8 mouse cellular contexts compared by ENCODE assay signal in the genomic region with DNA sequence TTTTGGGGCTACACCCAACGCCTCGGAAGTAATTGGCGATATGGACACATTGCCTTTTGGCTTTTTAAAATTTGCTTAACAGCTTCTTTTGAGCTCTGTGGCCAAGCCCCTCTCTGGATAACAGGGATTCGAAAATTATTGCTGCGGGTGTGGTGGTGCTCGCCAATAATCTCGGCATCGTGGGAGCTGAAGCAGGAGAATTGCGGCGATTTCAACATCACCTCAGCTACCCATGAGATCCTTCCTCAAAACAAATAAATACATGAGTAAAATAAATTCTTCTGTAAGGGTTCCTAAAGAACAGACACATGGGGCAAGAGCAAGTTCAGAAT. TPM values are rescaled to one million over a fixed set of nuclear protein-coding genes. Genes with fewer than 3 reads are reported as not detected.
DNase-seq lines count a peak whose midpoint lies in the region; ATAC-seq and TF ChIP-seq lines count a peak whose summit lies in the region.

No protein-coding gene starts in this region.

- peak overlapping the region; percentile 99 for H3K9ac ChIP-seq in embryonic facial prominence, embryonic 14.5 days (ENCODE audit: low read depth, low read length)
- peak overlapping the region; percentile 72 for H3K9ac ChIP-seq in intestine, embryonic 16.5 days (ENCODE audit: low read depth, low read length)

- H3K36me3 ChIP-seq in embryonic facial prominence, embryonic 14.5 days (ENCODE audit: control insufficient read depth, insufficient read depth, low read length), result peaks cover 36% of the 10 kb centered on the region
- peaks cover 16% of the 10 kb centered on the region; the same call in 1 of the 2 replicates for H3K36me3 ChIP-seq in intestine, embryonic 16.5 days (ENCODE audit: control insufficient read depth, insufficient read depth, low read length)
- peaks cover 39% of the 10 kb centered on the region for H3K36me3 ChIP-seq in myocyte (ENCODE audit: control insufficient read depth, insufficient read depth)

- peak; percentile 34 for ATAC-seq in embryonic facial prominence, embryonic 14.5 days (ENCODE audit: low read depth)
- peak; percentile 17; the same call in 1 of the 2 replicates for ATAC-seq in intestine, embryonic 16.5 days

- TF ChIP-seq CTCF in layer of hippocampus, adult 2 months (conservative IDR thresholded peaks at IDR 0.05), result no peak

- intact Hi-C loops in left cerebral cortex, postnatal 14 days (cut with DNase I), result no loop called here

- under 1% methylated on average over 10 of the region's 10 CpGs for WGBS in embryonic facial prominence, embryonic 14.5 days
- WGBS in intestine, embryonic 16.5 days, result under 1% methylated on average over 10 of the region's 10 CpGs

- H3ac ChIP-seq in myocyte (ENCODE audit: control insufficient read depth, insufficient read length), result peak overlapping the region; percentile 80

- TF ChIP-seq POLR2A in myocyte (IDR thresholded peaks at IDR 0.05; ENCODE audit: insufficient read length, low read depth), result no peak

- peaks cover 38% of the 10 kb centered on the region for H3K79me2 ChIP-seq in myocyte (ENCODE audit: control insufficient read depth, insufficient read depth)

- H3K9me3 ChIP-seq in embryonic facial prominence, embryonic 14.5 days (ENCODE audit: control insufficient read depth, low read length), result no peaks in the 10 kb centered on the region
- H3K9me3 ChIP-seq in intestine, embryonic 16.5 days (ENCODE audit: control insufficient read depth, low read length), result no peaks in the 10 kb centered on the region

- H3K27ac ChIP-seq in layer of hippocampus, adult 2 months, result peak overlapping the region; percentile 96
- H3K27ac ChIP-seq in embryonic facial prominence, embryonic 14.5 days (replicated peaks; ENCODE audit: low read depth, low read length), result peak overlapping the region; percentile 91
- H3K27ac ChIP-seq in intestine, embryonic 16.5 days (ENCODE audit: low read length), result peak overlapping the region; percentile 93

- no peak for DNase-seq in layer of hippocampus, adult 2 months (ENCODE audit: low spot score in 2 of 2)
- no peak for DNase-seq in layer of hippocampus, adult 18-20 months (ENCODE audit: low spot score in 2 of 2)
- no peak for DNase-seq in embryonic facial prominence, embryonic 14.5 days (ENCODE audit: low spot score)
- no peak for DNase-seq in left cerebral cortex, postnatal 14 days (ENCODE audit: low spot score in 2 of 2)
- no peak for DNase-seq in thymus, postnatal 25 days
- DNase-seq in thymus, postnatal 0 days (ENCODE audit: low spot score), result no peak

- peak overlapping the region; percentile 65 for H3K4me3 ChIP-seq in layer of hippocampus, adult 2 months
- H3K4me3 ChIP-seq in embryonic facial prominence, embryonic 14.5 days (ENCODE audit: low read depth, low read length), result peak overlapping the region; percentile 91
- H3K4me3 ChIP-seq in intestine, embryonic 16.5 days (ENCODE audit: low read length), result peak overlapping the region; percentile 82
- peak overlapping the region; percentile 98 for H3K4me3 ChIP-seq in myocyte

- peaks cover 11% of the 10 kb centered on the region for H3K4me1 ChIP-seq in embryonic facial prominence, embryonic 14.5 days (ENCODE audit: control insufficient read depth, insufficient read depth, low read length)
- H3K4me1 ChIP-seq in intestine, embryonic 16.5 days (ENCODE audit: control insufficient read depth, insufficient read depth, low read length), result peaks cover 11% of the 10 kb centered on the region

- H3K4me2 ChIP-seq in embryonic facial prominence, embryonic 14.5 days (ENCODE audit: low read depth, low read length), result peak overlapping the region; percentile 65
- peak overlapping the region; percentile 45 for H3K4me2 ChIP-seq in intestine, embryonic 16.5 days (ENCODE audit: low read depth, low read length)
- peak overlapping the region; percentile 83 for H3K4me2 ChIP-seq in myocyte (ENCODE audit: low read depth)

- H3K27me3 ChIP-seq in embryonic facial prominence, embryonic 14.5 days (replicated peaks; ENCODE audit: control insufficient read depth, insufficient read depth, low read length), result no peaks in the 10 kb centered on the region
- no peaks in the 10 kb centered on the region for H3K27me3 ChIP-seq in intestine, embryonic 16.5 days (replicated peaks; ENCODE audit: control insufficient read depth, insufficient read depth, low read length)
- no peaks in the 10 kb centered on the region for H3K27me3 ChIP-seq in myocyte (ENCODE audit: control insufficient read depth, insufficient read depth, insufficient read length)

TF ChIP-seq in myocyte, 11 proteins besides CTCF, POLR2A, EP300 and RAD21:
- TF ChIP-seq SRF (IDR thresholded peaks at IDR 0.05; ENCODE audit: control insufficient read depth, insufficient read length, low read depth) (no peak), E2F4 (IDR thresholded peaks at IDR 0.05; ENCODE audit: insufficient read depth) (no peak), USF1 (IDR thresholded peaks at IDR 0.05; ENCODE audit: low read depth) (no peak), MAX (IDR thresholded peaks at IDR 0.05; ENCODE audit: low read depth) (no peak), MYOD1 (IDR thresholded peaks at IDR 0.05; ENCODE audit: control insufficient read depth in 1 of 3, insufficient read length in 2 of 3, low read depth in 2 of 3) (no peak), REST (IDR thresholded peaks at IDR 0.05; ENCODE audit: insufficient read depth, insufficient read length) (no peak), TCF3 (IDR thresholded peaks at IDR 0.05; ENCODE audit: insufficient read length, low read depth) (no peak), MYOG (IDR thresholded peaks at IDR 0.05; ENCODE audit: control insufficient read depth in 1 of 3, insufficient read depth in 1 of 3, insufficient read length in 2 of 3, low read depth in 2 of 3) (no peak), CEBPB (IDR thresholded peaks at IDR 0.05; ENCODE audit: insufficient read depth, poor library complexity, severe bottlenecking) (no peak), TCF12 (IDR thresholded peaks at IDR 0.05; ENCODE audit: insufficient read depth, poor library complexity, severe bottlenecking) (no peak), POLR2AphosphoS2 (IDR thresholded peaks at IDR 0.05; ENCODE audit: insufficient read length, low read depth) (no peak)

RNA-seq across cellular contexts. Expression of gene Rpl23, which starts 0.3 kb away (rescaled TPM):
- 100 to 1,000 TPM; 361 to 374 TPM for total RNA-seq in layer of hippocampus, adult 2 months (2021)
- 100 to 1,000 TPM; 367 to 379 TPM for total RNA-seq in layer of hippocampus, adult 18-20 months (2021)
- polyA plus RNA-seq in embryonic facial prominence, embryonic 14.5 days (2014; fragmentation: Nextera tagmentation; extraction: Ambion mirVana), result 712 and 810 TPM in 2 replicates
- 466 and 491 TPM in 2 replicates for polyA plus RNA-seq in intestine, embryonic 16.5 days (2015; fragmentation: Nextera tagmentation; extraction: Ambion mirVana)
- polyA plus RNA-seq in myocyte (2012; fragmentation: generic; extraction: Trizol), result 1,321 TPM
- total RNA-seq in left cerebral cortex, postnatal 14 days (2021), result 100 to 1,000 TPM; 342 to 343 TPM
- polyA plus RNA-seq in thymus, postnatal 0 days (2015; fragmentation: Nextera tagmentation; extraction: Ambion mirVana), result 766 and 768 TPM in 2 replicates

RNA-seq across cellular contexts. Expression of gene 1700001P01Rik, which starts 6.8 kb away (rescaled TPM):
- total RNA-seq in layer of hippocampus, adult 2 months (2021), result 1 to 10 TPM; 1.3 to 2.4 TPM
- total RNA-seq in layer of hippocampus, adult 18-20 months (2021), result 1 to 10 TPM; 1.1 to 1.2 TPM
- polyA plus RNA-seq in embryonic facial prominence, embryonic 14.5 days (2014; fragmentation: Nextera tagmentation; extraction: Ambion mirVana), result not detected in 2 replicates
- not detected in 2 replicates for polyA plus RNA-seq in intestine, embryonic 16.5 days (2015; fragmentation: Nextera tagmentation; extraction: Ambion mirVana)
- polyA plus RNA-seq in myocyte (2012; fragmentation: generic; extraction: Trizol), result 0.07 TPM
- total RNA-seq in left cerebral cortex, postnatal 14 days (2021), result 1 to 10 TPM in 1 of 2 experiments, not detected in 1; 1.0 TPM
- 0.44 TPM in 1 of 2 replicates, not detected in the other for polyA plus RNA-seq in thymus, postnatal 0 days (2015; fragmentation: Nextera tagmentation; extraction: Ambion mirVana)

RNA-seq across cellular contexts. Expression of gene Cwc25, which starts 16.2 kb away (rescaled TPM):
- 10 to 100 TPM; 20.1 to 20.6 TPM for total RNA-seq in layer of hippocampus, adult 2 months (2021)
- total RNA-seq in layer of hippocampus, adult 18-20 months (2021), result 10 to 100 TPM; 18.6 to 23.2 TPM
- 10.3 and 11.8 TPM in 2 replicates for polyA plus RNA-seq in embryonic facial prominence, embryonic 14.5 days (2014; fragmentation: Nextera tagmentation; extraction: Ambion mirVana)
- 11.1 and 11.9 TPM in 2 replicates for polyA plus RNA-seq in intestine, embryonic 16.5 days (2015; fragmentation: Nextera tagmentation; extraction: Ambion mirVana)
- polyA plus RNA-seq in myocyte (2012; fragmentation: generic; extraction: Trizol), result 8.9 TPM
- total RNA-seq in left cerebral cortex, postnatal 14 days (2021), result 10 to 100 TPM; 20.3 to 21.3 TPM
- polyA plus RNA-seq in thymus, postnatal 0 days (2015; fragmentation: Nextera tagmentation; extraction: Ambion mirVana), result 17.7 and 18.5 TPM in 2 replicates

RNA-seq across cellular contexts. Expression of gene Lasp1, which starts 16.3 kb away (rescaled TPM):
- 10 to 100 TPM; 88.1 to 91.4 TPM for total RNA-seq in layer of hippocampus, adult 2 months (2021)
- total RNA-seq in layer of hippocampus, adult 18-20 months (2021), result 100 to 1,000 TPM; 107 to 110 TPM
- 88.6 and 96.3 TPM in 2 replicates for polyA plus RNA-seq in embryonic facial prominence, embryonic 14.5 days (2014; fragmentation: Nextera tagmentation; extraction: Ambion mirVana)
- 141 and 148 TPM in 2 replicates for polyA plus RNA-seq in intestine, embryonic 16.5 days (2015; fragmentation: Nextera tagmentation; extraction: Ambion mirVana)
- 82.6 TPM for polyA plus RNA-seq in myocyte (2012; fragmentation: generic; extraction: Trizol)
- total RNA-seq in left cerebral cortex, postnatal 14 days (2021), result 100 to 1,000 TPM; 189 to 204 TPM
- polyA plus RNA-seq in thymus, postnatal 0 days (2015; fragmentation: Nextera tagmentation; extraction: Ambion mirVana), result 98.7 and 108 TPM in 2 replicates

RNA-seq across cellular contexts. Expression of gene Pip4k2b, which starts 38.0 kb away (rescaled TPM):
- total RNA-seq in layer of hippocampus, adult 2 months (2021), result 100 to 1,000 TPM; 106 to 109 TPM
- total RNA-seq in layer of hippocampus, adult 18-20 months (2021), result 100 to 1,000 TPM; 114 to 115 TPM
- polyA plus RNA-seq in embryonic facial prominence, embryonic 14.5 days (2014; fragmentation: Nextera tagmentation; extraction: Ambion mirVana), result 2.2 and 2.6 TPM in 2 replicates
- 0.71 and 0.86 TPM in 2 replicates for polyA plus RNA-seq in intestine, embryonic 16.5 days (2015; fragmentation: Nextera tagmentation; extraction: Ambion mirVana)
- 30.1 TPM for polyA plus RNA-seq in myocyte (2012; fragmentation: generic; extraction: Trizol)
- total RNA-seq in left cerebral cortex, postnatal 14 days (2021), result 100 to 1,000 TPM; 121 to 124 TPM
- polyA plus RNA-seq in thymus, postnatal 0 days (2015; fragmentation: Nextera tagmentation; extraction: Ambion mirVana), result 2.5 and 2.6 TPM in 2 replicates
